Mouse (Mus musculus): ENCODE data around the gene Coa4.

GRCm38 (mm10) chr7:100578794-100579193, 41.9 kb downstream of the Coa4 start:
- TF ChIP-seq CTCF (IDR thresholded peaks at IDR 0.05; ENCODE audit: extremely low read depth, insufficient read depth, low read length) (no peak), POLR2A (IDR thresholded peaks at IDR 0.05; ENCODE audit: extremely low read depth, insufficient read depth, low read length) (no peak)

Data from cortical plate, adult 2 months (tissue).